Mouse (Mus musculus): Measurements from ENCODE around the gene Vmn1r37. TPM values are rescaled to one million over a fixed set of nuclear protein-coding genes. Genes with fewer than 3 reads are reported as not detected.
A peak's percentile ranks its signal among the peaks of the same experiment; 100 is the strongest.
"Not testable (repeated sequence)": the region's sequence is repeated elsewhere in the genome, so short reads cannot be mapped to it uniquely, and the experiment has no call there.

The Vmn1r37 gene
- not detected in 2 replicates for polyA plus RNA-seq (2015; fragmentation: Nextera tagmentation; extraction: Ambion mirVana)

- H3K4me3 ChIP-seq (ENCODE audit: low read depth, low read length); H3K4me1 ChIP-seq (ENCODE audit: insufficient read depth); DNase-seq; H3K27ac ChIP-seq (ENCODE audit: low read depth); H3K9ac ChIP-seq (replicated peaks); H3K27me3 ChIP-seq (ENCODE audit: insufficient read depth, low read length); H3K4me2 ChIP-seq (ENCODE audit: low read depth, low read length); ATAC-seq; H3K9me3 ChIP-seq (ENCODE audit: low read length); H3K36me3 ChIP-seq (replicated peaks; ENCODE audit: insufficient read depth, low read length): not testable (repeated sequence)
Observed at GRCm38 (mm10) chr6:66729082-66729481, at the start of gene Vmn1r37. Gene Vmn1r37 (plus strand): TSS chr6:66729382.

DNA sequence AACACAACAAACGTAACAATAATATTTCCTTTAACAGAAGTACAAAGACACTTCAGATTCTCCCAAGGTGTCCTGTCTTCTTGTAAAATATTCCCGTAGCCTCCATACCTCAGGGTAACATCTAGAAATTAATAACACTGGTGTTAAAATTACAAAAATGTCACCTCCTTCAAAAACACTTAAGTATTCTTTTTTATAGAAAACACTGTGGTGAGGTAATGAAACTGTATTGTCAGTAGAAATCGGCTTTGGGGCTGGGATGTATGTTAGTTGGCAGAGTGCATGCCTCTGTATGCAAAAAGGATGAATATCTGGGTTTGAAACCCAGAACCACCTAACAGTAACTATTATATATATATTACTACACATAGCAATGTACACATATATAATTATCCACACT is 43.4 kb upstream of the Vmn1r37 start, which contains the start of gene Vmn1r35:
TSS of gene Vmn1r35 (minus strand) at position 101 of the 400 bp plus-strand sequence.
- Histone ChIP-seq H3K4me2 (ENCODE audit: low read depth, low read length) (no peak within 1 kb of the TSS), H3K4me3 (ENCODE audit: low read depth, low read length) (no peak within 1 kb of the TSS), H3K4me1 (ENCODE audit: insufficient read depth) (no peaks in the 10 kb centered on the region), H3K9me3 (ENCODE audit: low read length) (no peaks in the 10 kb centered on the region), H3K36me3 (replicated peaks; ENCODE audit: insufficient read depth, low read length) (no peaks in the 10 kb centered on the region), H3K27me3 (ENCODE audit: insufficient read depth, low read length) (no peaks in the 10 kb centered on the region), H3K9ac (replicated peaks) (no peak within 1 kb of the TSS), H3K27ac (ENCODE audit: low read depth) (no peak within 1 kb of the TSS)
- no peak for ATAC-seq
- no peak for TF ChIP-seq CTCF (IDR thresholded peaks at IDR 0.05; ENCODE audit: low read depth)
- TF ChIP-seq EP300 (IDR thresholded peaks at IDR 0.05; ENCODE audit: low read depth) = no peak
- WGBS (ENCODE audit: insufficient replicate concordance) = 67% methylated on average over 3 of the region's 3 CpGs
- no peak for DNase-seq

- no peaks in the 10 kb centered on the region for H3K4me1 ChIP-seq (ENCODE audit: insufficient read depth)
- TF ChIP-seq EP300 (IDR thresholded peaks at IDR 0.05; ENCODE audit: low read depth) (no peak), CTCF (IDR thresholded peaks at IDR 0.05; ENCODE audit: low read depth) (no peak)
- H3K27ac ChIP-seq (ENCODE audit: low read depth) = no peak overlapping the region
- H3K27me3 ChIP-seq (ENCODE audit: insufficient read depth, low read length) = no peaks in the 10 kb centered on the region
- H3K9me3 ChIP-seq (ENCODE audit: low read length) = no peaks in the 10 kb centered on the region
- no peak overlapping the region for H3K4me3 ChIP-seq (ENCODE audit: low read depth, low read length)
- DNase-seq (no peak), ATAC-seq (no peak)
- no peak overlapping the region for H3K9ac ChIP-seq (replicated peaks)
- H3K36me3 ChIP-seq (replicated peaks; ENCODE audit: insufficient read depth, low read length) = no peaks in the 10 kb centered on the region
- no peak overlapping the region for H3K4me2 ChIP-seq (ENCODE audit: low read depth, low read length)
Observed at GRCm38 (mm10) chr6:66708901-66709300, 20.3 kb upstream of the Vmn1r37 start.

GRCm38 (mm10) chr6:66713854-66714253 is 15.3 kb upstream of the Vmn1r37 start:
- ATAC-seq = no peak

DNA sequence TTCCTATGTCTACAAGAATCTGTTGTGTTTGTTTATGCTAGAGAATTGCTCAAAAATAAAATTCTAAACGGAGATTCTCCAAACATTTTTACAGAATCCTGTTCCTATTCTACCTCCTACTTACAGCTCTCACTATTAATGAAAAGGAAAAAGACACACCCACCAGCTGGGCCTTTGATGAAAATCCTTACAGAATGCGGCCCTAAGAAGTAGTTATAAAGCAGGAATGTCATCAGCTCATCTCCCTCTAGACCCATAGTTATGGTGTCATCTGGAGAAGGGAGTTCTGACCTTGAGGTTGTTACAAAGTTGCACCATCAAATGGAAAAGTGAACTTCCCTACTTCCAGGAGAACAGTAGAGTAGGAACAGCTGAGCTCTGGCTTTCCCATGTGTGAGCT is 10.1 kb upstream of the Vmn1r37 start, which contains the start of gene Vmn1r36:
TSS of gene Vmn1r36 (minus strand) at position 101 of the 400 bp plus-strand sequence.
- not testable (repeated sequence) for ATAC-seq; DNase-seq; H3K4me1 ChIP-seq (ENCODE audit: insufficient read depth); H3K27ac ChIP-seq (ENCODE audit: low read depth); H3K27me3 ChIP-seq (ENCODE audit: insufficient read depth, low read length); H3K9ac ChIP-seq (replicated peaks); H3K4me2 ChIP-seq (ENCODE audit: low read depth, low read length); H3K36me3 ChIP-seq (replicated peaks; ENCODE audit: insufficient read depth, low read length); H3K4me3 ChIP-seq (ENCODE audit: low read depth, low read length); H3K9me3 ChIP-seq (ENCODE audit: low read length)
- 65% methylated on average over 2 of the region's 2 CpGs for WGBS (ENCODE audit: insufficient replicate concordance)

More at GRCm38 (mm10) chr6:66713854-66714253, 15.3 kb upstream of the Vmn1r37 start:
- Histone ChIP-seq H3K4me1 (ENCODE audit: insufficient read depth) (no peaks in the 10 kb centered on the region), H3K27me3 (ENCODE audit: insufficient read depth, low read length) (no peaks in the 10 kb centered on the region), H3K4me2 (ENCODE audit: low read depth, low read length) (no peak overlapping the region), H3K4me3 (ENCODE audit: low read depth, low read length) (no peak overlapping the region), H3K9me3 (ENCODE audit: low read length) (no peaks in the 10 kb centered on the region), H3K36me3 (replicated peaks; ENCODE audit: insufficient read depth, low read length) (no peaks in the 10 kb centered on the region), H3K27ac (ENCODE audit: low read depth) (no peak overlapping the region), H3K9ac (replicated peaks) (no peak overlapping the region)
- TF ChIP-seq CTCF (IDR thresholded peaks at IDR 0.05; ENCODE audit: low read depth) (no peak), EP300 (IDR thresholded peaks at IDR 0.05; ENCODE audit: low read depth) (0 out of 2 replicates have a peak, but pooled peaks have one; percentile 10)
- 46% methylated on average over 3 of the region's 3 CpGs for WGBS (ENCODE audit: insufficient replicate concordance)
- no peak for DNase-seq

GRCm38 (mm10) chr6:66782527-66782926 is 53.3 kb downstream of the Vmn1r37 start, which contains the start of gene Vmn1r38:
Gene Vmn1r38 (minus strand): TSS chr6:66782627.
- not testable (repeated sequence) for H3K4me1 ChIP-seq (ENCODE audit: insufficient read depth); H3K27ac ChIP-seq (ENCODE audit: low read depth); DNase-seq; H3K4me3 ChIP-seq (ENCODE audit: low read depth, low read length); H3K9me3 ChIP-seq (ENCODE audit: low read length); H3K9ac ChIP-seq (replicated peaks); ATAC-seq; H3K27me3 ChIP-seq (ENCODE audit: insufficient read depth, low read length); H3K4me2 ChIP-seq (ENCODE audit: low read depth, low read length); H3K36me3 ChIP-seq (replicated peaks; ENCODE audit: insufficient read depth, low read length)

Other genes with a start within 250 kb of the Vmn1r37 start
- 39.4 and 42.7 TPM in 2 replicates for gene Mad2l1, start 194.0 kb upstream of the Vmn1r37 start, polyA plus RNA-seq (2015; fragmentation: Nextera tagmentation; extraction: Ambion mirVana)
- gene Vmn1r32, start 169.3 kb upstream of the Vmn1r37 start, polyA plus RNA-seq (2015; fragmentation: Nextera tagmentation; extraction: Ambion mirVana) = 0.04 TPM in 1 of 2 replicates, not detected in the other
- gene Vmn1r33, start 111.1 kb upstream of the Vmn1r37 start, polyA plus RNA-seq (2015; fragmentation: Nextera tagmentation; extraction: Ambion mirVana) = not detected in 2 replicates
- gene Vmn1r34, start 85.5 kb upstream of the Vmn1r37 start, polyA plus RNA-seq (2015; fragmentation: Nextera tagmentation; extraction: Ambion mirVana) = not detected in 2 replicates
- not detected in 2 replicates for gene Vmn1r35, start 43.5 kb upstream of the Vmn1r37 start, polyA plus RNA-seq (2015; fragmentation: Nextera tagmentation; extraction: Ambion mirVana)
- gene Vmn1r36, start 10.2 kb upstream of the Vmn1r37 start, polyA plus RNA-seq (2015; fragmentation: Nextera tagmentation; extraction: Ambion mirVana) = not detected in 2 replicates
- gene Vmn1r38, start 53.2 kb downstream of the Vmn1r37 start, polyA plus RNA-seq (2015; fragmentation: Nextera tagmentation; extraction: Ambion mirVana) = not detected in 2 replicates
- not detected in 2 replicates for gene Vmn1r39, start 81.2 kb downstream of the Vmn1r37 start, polyA plus RNA-seq (2015; fragmentation: Nextera tagmentation; extraction: Ambion mirVana)
- 39.0 and 39.4 TPM in 2 replicates for gene Gng12, start 167.0 kb downstream of the Vmn1r37 start, polyA plus RNA-seq (2015; fragmentation: Nextera tagmentation; extraction: Ambion mirVana)